Mouse (Mus musculus) embryonic fibroblast, embryonic 13.5 days (primary cell): ENCODE measurements around the gene Ajm1. TPM values are rescaled to one million over a fixed set of nuclear protein-coding genes. Genes with fewer than 3 reads are reported as not detected.
A peak's percentile ranks its signal among the peaks of the same experiment; 100 is the strongest.

Experiments used
- H3K27ac ChIP-seq: 2 replicates; pipeline ENCODE4 v1.5.1; 2012; ENCODE audit warnings: low read length, control low read depth, inconsistent platforms; ENCODE audit not compliant: insufficient read depth
- H3K4me1 ChIP-seq: 2 replicates; pipeline ENCODE4 v1.6.1; 2011; ENCODE audit warnings: low read length; ENCODE audit not compliant: control insufficient read depth, insufficient read depth
- H3K4me3 ChIP-seq: 2 replicates; pipeline ENCODE4 v1.5.1; 2011; ENCODE audit warnings: mild to moderate bottlenecking, control low read depth, low read length; ENCODE audit not compliant: insufficient read depth
- CTCF ChIP-seq: IDR thresholded peaks from 2 replicates; pipeline ENCODE4 v1.5.1; 2011; ENCODE audit warnings: mild to moderate bottlenecking, control low read depth, low read length, moderate library complexity, borderline replicate concordance; ENCODE audit not compliant: insufficient read depth
- POLR2A ChIP-seq: IDR thresholded peaks from 2 replicates; pipeline ENCODE4 v1.6.1; 2011; ENCODE audit warnings: low read depth, mild to moderate bottlenecking, control low read depth, low read length, moderate library complexity
- polyA plus RNA-seq: library from polyadenylated mRNA; stranded (reverse); fragments of >200 nt; gene quantifications from 2 replicates; pipeline ENCODE4 v1.2.4, GENCODE M21; 2011; ENCODE audit warnings: low read depth; ENCODE audit not compliant: missing spikeins, insufficient read length

The Ajm1 gene
- polyA plus RNA-seq: 0.17 and 0.25 TPM in 2 replicates

GRCm38 (mm10) chr2:25581294-25581864 lies at the start of gene Ajm1:
Gene Ajm1, minus strand, starts transcription at chr2:25581757.
- H3K27ac ChIP-seq: no peak within 1 kb of the TSS
- TF ChIP-seq CTCF: peak; percentile 54; the same call in 1 of the 2 replicates
- TF ChIP-seq POLR2A: no peak

GRCm38 (mm10) chr2:25628738-25629137 lies 47.2 kb upstream of the Ajm1 start:
- Histone ChIP-seq H3K4me3 (no peak overlapping the region), H3K4me1 (0 out of 2 replicates have a peak, but pooled peaks cover 3% of the 10 kb centered on the region), H3K27ac (no peak overlapping the region)
- TF ChIP-seq POLR2A (no peak), CTCF (no peak)

More at GRCm38 (mm10) chr2:25581294-25581864, at the start of gene Ajm1:
- no peak within 1 kb of the TSS for H3K4me3 ChIP-seq
- H3K4me1 ChIP-seq: no peaks in the 10 kb centered on the region

DNA sequence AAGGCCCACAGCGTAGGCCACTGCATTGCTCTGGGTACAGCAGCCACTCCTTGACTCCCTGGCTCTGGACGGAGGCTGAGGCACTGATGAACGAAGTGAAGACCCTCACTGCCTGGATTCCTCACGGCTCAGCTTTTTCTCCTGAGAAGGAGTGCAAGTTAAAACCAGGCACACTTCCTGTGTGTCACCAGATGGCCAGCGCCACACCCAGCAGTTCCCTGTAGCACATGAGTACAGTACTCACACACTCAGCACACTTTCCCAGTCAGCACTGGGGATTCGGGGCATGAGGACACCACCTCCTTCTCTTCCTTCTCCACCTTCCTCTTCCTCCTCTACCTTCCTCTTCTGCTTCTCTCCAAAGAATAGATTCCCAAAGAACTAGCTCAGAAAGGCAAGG lies 46.3 kb upstream of the Ajm1 start, which contains the start of gene Fcna:
Gene Fcna (minus strand): TSS at position 220 of the 400 bp plus-strand sequence.
- Histone ChIP-seq H3K4me1 (0 out of 2 replicates have a peak, but pooled peaks cover 3% of the 10 kb centered on the region), H3K4me3 (no peak within 1 kb of the TSS), H3K27ac (no peak within 1 kb of the TSS)
- no peak for TF ChIP-seq POLR2A
- no peak for TF ChIP-seq CTCF

DNA sequence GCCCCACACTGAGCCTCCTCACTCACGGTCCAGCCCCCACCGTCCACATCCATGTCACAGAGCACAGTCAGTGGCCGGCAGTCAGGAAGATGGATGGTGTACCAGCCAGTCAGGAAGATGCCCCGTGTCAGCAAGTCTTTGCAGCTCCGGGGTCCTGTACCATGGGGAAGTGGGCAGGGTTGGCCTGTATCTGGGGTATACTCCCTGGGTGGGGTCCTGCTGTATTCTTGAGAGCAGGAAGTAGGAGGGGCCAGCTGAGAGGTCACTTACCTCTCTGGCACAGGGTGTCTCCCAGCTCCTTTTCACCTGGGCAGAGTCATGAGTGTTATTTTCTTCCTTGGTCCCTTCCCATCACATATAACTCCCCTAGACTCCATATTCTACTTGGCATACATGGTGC lies 44.4 kb upstream of the Ajm1 start:
- H3K27ac ChIP-seq: no peak overlapping the region
- no peak overlapping the region for H3K4me3 ChIP-seq
- TF ChIP-seq CTCF (no peak), POLR2A (no peak)
- H3K4me1 ChIP-seq: 0 out of 2 replicates have a peak, but pooled peaks cover 3% of the 10 kb centered on the region

GRCm38 (mm10) chr2:25621229-25622200 lies 40.0 kb upstream of the Ajm1 start, which contains the start of gene Tmem141:
Gene Tmem141, minus strand, starts transcription at chr2:25622005.
- peak within 1 kb of the TSS; percentile 40 for H3K4me3 ChIP-seq
- peak; percentile 73 for TF ChIP-seq CTCF
- peak; percentile 86 for TF ChIP-seq POLR2A
- no peak within 1 kb of the TSS for H3K27ac ChIP-seq
- H3K4me1 ChIP-seq: no peaks in the 10 kb centered on the region

DNA sequence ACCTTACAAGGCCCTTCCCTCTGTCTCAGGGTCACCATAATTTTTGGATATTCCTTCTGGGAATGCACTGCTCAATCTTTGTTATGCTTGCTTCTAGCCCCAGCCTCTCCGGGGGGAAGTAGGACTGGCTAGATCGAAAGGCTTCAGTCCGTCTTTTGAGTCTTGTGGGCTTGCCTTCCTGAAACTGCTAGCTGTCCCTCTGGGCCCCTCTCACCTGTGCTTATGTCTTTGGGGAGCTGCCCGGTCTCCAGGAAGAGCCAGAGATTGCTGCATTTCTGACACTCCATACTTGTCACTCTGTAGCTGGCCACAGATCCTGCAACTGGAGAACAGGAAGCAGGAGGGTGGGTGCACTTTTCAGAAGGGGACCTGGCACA lies 39.3 kb upstream of the Ajm1 start:
- TF ChIP-seq POLR2A (no peak), CTCF (no peak)
- H3K27ac ChIP-seq: no peak overlapping the region
- no peak overlapping the region for H3K4me3 ChIP-seq
- H3K4me1 ChIP-seq: no peaks in the 10 kb centered on the region

GRCm38 (mm10) chr2:25620386-25620785 lies 38.8 kb upstream of the Ajm1 start:
- Histone ChIP-seq H3K4me1 (no peaks in the 10 kb centered on the region), H3K27ac (no peak overlapping the region), H3K4me3 (no peak overlapping the region)
- TF ChIP-seq POLR2A: no peak
- TF ChIP-seq CTCF: no peak

DNA sequence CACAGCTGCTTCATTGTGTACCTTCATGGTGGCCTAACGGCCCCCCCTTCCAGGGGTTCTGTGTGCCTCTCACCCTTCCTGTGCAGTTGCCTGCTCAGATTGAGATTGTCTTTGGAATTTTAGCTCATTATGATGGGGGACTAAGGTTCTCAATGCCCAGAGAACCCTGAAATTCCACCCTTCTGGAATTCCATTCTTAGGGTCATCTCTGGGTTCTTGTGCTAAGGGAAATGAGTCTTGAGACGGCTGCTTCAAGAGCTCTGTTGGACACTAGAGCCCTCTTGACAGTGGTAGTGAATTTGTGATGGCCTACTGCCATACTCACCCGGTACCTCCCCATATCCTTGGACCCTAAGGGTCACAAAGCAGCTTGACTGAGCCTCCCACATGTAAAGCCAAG lies 36.0 kb upstream of the Ajm1 start, which contains the start of gene Ccdc183:
Gene Ccdc183 (minus strand): TSS at position 101 of the 400 bp plus-strand sequence.
- Histone ChIP-seq H3K27ac (no peak within 1 kb of the TSS), H3K4me3 (no peak within 1 kb of the TSS), H3K4me1 (no peaks in the 10 kb centered on the region)
- TF ChIP-seq CTCF: no peak
- TF ChIP-seq POLR2A: no peak

DNA sequence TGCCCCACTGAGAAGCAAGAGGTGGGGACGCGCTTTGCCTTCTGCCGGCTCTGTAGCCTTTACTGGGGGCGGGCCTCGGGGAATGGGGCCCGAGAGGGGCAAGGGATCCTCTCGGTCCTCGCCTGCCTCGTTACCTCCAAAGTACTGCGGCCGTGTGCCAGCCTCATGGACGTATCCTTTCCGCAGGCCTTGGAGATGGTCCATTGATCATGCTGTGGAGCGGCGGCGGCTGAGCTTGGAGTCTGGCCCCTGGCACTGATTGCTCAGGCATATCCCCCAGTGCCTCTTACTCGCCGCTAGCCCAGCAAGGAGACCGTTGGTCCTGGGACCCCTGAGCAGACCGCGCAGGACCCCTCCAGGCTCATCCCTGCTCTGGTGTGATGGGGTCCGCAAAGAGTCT lies 34.8 kb upstream of the Ajm1 start:
- Histone ChIP-seq H3K4me3 (no peak overlapping the region), H3K4me1 (no peaks in the 10 kb centered on the region), H3K27ac (no peak overlapping the region)
- no peak for TF ChIP-seq POLR2A
- TF ChIP-seq CTCF: no peak
